23 mouse cellular contexts compared by ENCODE assay signal in the genomic region with DNA sequence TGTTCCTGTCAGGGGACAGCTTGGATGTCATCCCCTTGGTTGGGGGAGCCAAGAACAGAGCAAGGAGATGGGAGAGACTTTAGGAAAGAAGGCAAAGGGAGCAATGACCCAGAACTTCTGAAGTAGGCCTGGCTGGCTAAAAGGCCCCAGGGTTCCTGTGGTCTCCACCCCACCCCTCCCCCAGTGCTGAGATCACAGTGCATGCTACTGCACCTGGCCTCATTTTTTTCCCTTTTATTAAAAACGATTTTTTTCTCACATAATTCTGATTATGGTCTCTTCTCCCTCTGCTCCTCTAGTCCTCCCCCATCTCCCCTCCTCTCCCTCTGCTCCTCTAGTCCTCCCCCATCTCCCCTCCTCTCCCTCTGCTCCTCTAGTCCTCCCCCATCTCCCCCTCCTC.
"Had no signal": no experiment of that assay in that cellular context is flagged by ENCODE, and none has a peak within 500 bp of the region (broad histone marks: within the 10 kb centered on the region; RNA-seq: fewer than 3 reads in every experiment).

No protein-coding gene starts in this region.

- ATAC-seq: intestine, postnatal 0 days; liver, embryonic 12.5 days; midbrain, embryonic 15.5 days had no signal

- DNase-seq: kidney, adult 2 months; kidney, postnatal 25 days; liver; lung, adult 18-20 months; lung, postnatal 10 days; lung, postnatal 36 days; right cerebral cortex, adult 18-20 months; right cerebral cortex, postnatal 14 days; right cerebral cortex, postnatal 4 days; thymus, adult 2 months; thymus, postnatal 14 days had no signal

- H3K4me2 ChIP-seq: limb, embryonic 13.5 days; liver, embryonic 12.5 days; liver, embryonic 15.5 days; lung, embryonic 15.5 days; midbrain, embryonic 11.5 days; midbrain, embryonic 15.5 days; neural tube, embryonic 13.5 days had no signal

- H3K4me3 ChIP-seq: limb, embryonic 10.5 days; limb, embryonic 13.5 days; liver, embryonic 12.5 days; liver, embryonic 15.5 days; lung, embryonic 15.5 days; megakaryocyte, embryonic 14.5 days; midbrain, embryonic 15.5 days; neural tube, embryonic 13.5 days had no signal

- H3K27me3 ChIP-seq: limb, embryonic 13.5 days; liver, embryonic 15.5 days; lung, embryonic 15.5 days; midbrain, embryonic 15.5 days; neural tube, embryonic 13.5 days had no signal

- H3K27ac ChIP-seq: kidney, postnatal 0 days; limb, embryonic 10.5 days; limb, embryonic 13.5 days; liver, embryonic 12.5 days; liver, embryonic 15.5 days; lung, embryonic 15.5 days; stomach, postnatal 0 days had no signal

- H3K36me3 ChIP-seq: lung, embryonic 15.5 days had no signal

- H3K4me1 ChIP-seq: liver, embryonic 15.5 days had no signal

- H3K9ac ChIP-seq: limb, embryonic 13.5 days; liver, embryonic 12.5 days; liver, embryonic 15.5 days; lung, embryonic 15.5 days; midbrain, embryonic 15.5 days; neural tube, embryonic 13.5 days had no signal

- H3K9me3 ChIP-seq: limb, embryonic 10.5 days; limb, embryonic 13.5 days; liver, embryonic 12.5 days; liver, embryonic 15.5 days; lung, embryonic 15.5 days; megakaryocyte, embryonic 14.5 days; midbrain, embryonic 15.5 days; neural tube, embryonic 13.5 days had no signal
